Mouse (Mus musculus) intestine, embryonic 14.5 days (tissue): ENCODE data around the gene Hist1h4n. TPM values are rescaled to one million over a fixed set of nuclear protein-coding genes. Genes with fewer than 3 reads are reported as not detected.
A peak's percentile ranks its signal among the peaks of the same experiment; 100 is the strongest.
"Not testable (repeated sequence)": the region's sequence is repeated elsewhere in the genome, so short reads cannot be mapped to it uniquely, and the experiment has no call there.

ENCODE experiments used
- ATAC-seq: fragments of 200-750 bp; cut with Nextera tagmentation; replicated peaks from 2 replicates; pipeline ENCODE4 v1.8.0; 2017; ENCODE audit warnings: low read depth, moderate number of reproducible peaks, moderate TSS enrichment, moderate library complexity; ENCODE audit not compliant: low FRiP score, low TSS enrichment
- DNase-seq: peaks from one replicate; pipeline ENCODE4 v3.0.0-alpha.2; 2018; ENCODE audit warnings: low spot score
- H3K27ac ChIP-seq: fragments of 300-500 bp; sonication (generic); 2 replicates; pipeline ENCODE4 v1.5.1; 2014; ENCODE audit warnings: low read depth, mild to moderate bottlenecking, control low read depth
- H3K27me3 ChIP-seq: fragments of 300-500 bp; sonication (generic); replicated peaks from 2 replicates; pipeline ENCODE4 v1.6.1; 2014; ENCODE audit warnings: low read length, control low read depth; ENCODE audit not compliant: control insufficient read depth, insufficient read depth
- H3K36me3 ChIP-seq: fragments of 300-500 bp; sonication (generic); 2 replicates; pipeline ENCODE4 v1.6.1; 2014; ENCODE audit warnings: low read length, control low read depth; ENCODE audit not compliant: control insufficient read depth, insufficient read depth
- H3K4me1 ChIP-seq: fragments of 300-500 bp; sonication (generic); replicated peaks from 2 replicates; pipeline ENCODE4 v1.6.1; 2014; ENCODE audit warnings: low read length, control low read depth, mixed read lengths; ENCODE audit not compliant: control insufficient read depth, insufficient read depth
- H3K4me2 ChIP-seq: fragments of 300-500 bp; sonication (generic); 2 replicates; pipeline ENCODE4 v1.6.1; 2014; ENCODE audit warnings: low read length
- H3K4me3 ChIP-seq: fragments of 300-500 bp; sonication (generic); 2 replicates; pipeline ENCODE4 v1.5.1; 2014; ENCODE audit warnings: low read depth, low read length, control low read depth, mixed read lengths
- H3K9ac ChIP-seq: fragments of 300-500 bp; sonication (generic); 2 replicates; pipeline ENCODE4 v1.6.1; 2014; ENCODE audit warnings: mild to moderate bottlenecking, low read length
- H3K9me3 ChIP-seq: fragments of 300-500 bp; sonication (generic); 2 replicates; pipeline ENCODE4 v1.6.1; 2016; ENCODE audit warnings: low read length, control low read depth; ENCODE audit not compliant: control insufficient read depth
- WGBS: fragments of 180-500 bp; shearing (Covaris S2); extraction: QIAGEN DNeasy Blood & Tissue Kit; methylation state at CpG from one replicate; pipeline ENCODE4 v1.1.7; 2014; 5-methylcytosine and 5-hydroxymethylcytosine counted together
- microRNA-seq: library from miRNA; unstranded; fragments of <30 nt; microRNA quantifications from one replicate; pipeline ENCODE4, GENCODE M21; 2016
- polyA plus RNA-seq: library from polyadenylated mRNA; unstranded; fragments of >200 nt; fragmentation: Nextera tagmentation; extraction: Ambion mirVana; gene quantifications from 2 replicates; pipeline ENCODE4 v1.2.1, GENCODE M21; 2014

Gene Hist1h4n
- polyA plus RNA-seq, 1 experiment from 2014 or later = 22.9 TPM

DNA sequence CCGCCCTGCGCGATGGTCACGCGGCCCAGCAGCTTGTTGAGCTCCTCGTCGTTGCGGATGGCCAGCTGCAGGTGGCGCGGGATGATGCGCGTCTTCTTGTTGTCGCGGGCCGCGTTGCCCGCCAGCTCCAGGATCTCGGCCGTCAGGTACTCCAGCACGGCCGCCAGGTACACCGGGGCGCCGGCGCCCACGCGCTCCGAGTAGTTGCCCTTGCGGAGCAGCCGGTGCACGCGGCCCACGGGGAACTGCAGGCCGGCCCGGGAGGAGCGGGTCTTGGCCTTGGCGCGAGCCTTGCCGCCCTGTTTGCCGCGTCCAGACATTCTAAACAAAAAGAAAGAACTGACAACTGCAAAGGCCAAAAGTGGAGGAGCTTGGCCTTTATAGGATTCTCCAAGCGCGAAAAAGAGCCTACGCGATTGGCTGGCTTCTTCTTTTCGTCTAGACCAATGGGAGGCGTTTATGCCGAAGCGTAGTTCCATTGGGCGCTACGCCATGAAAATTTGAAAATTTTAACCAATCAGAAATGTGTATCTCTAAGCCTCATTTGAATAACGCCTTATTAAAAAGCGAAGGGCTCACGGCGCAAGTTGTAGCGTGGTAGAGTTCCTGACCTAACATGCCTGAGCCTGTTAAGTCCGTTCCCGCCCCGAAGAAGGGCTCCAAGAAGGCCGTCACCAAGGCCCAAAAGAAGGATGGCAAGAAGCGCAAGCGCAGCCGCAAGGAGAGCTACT lies 44.9 kb downstream of the Hist1h4n start, which contains the start of the genes Hist1h2an and Hist1h2bp:
Gene Hist1h2an (minus strand): TSS at position 320 of the 731 bp plus-strand sequence.
Gene Hist1h2bp (plus strand): TSS at position 563 of the 731 bp plus-strand sequence.
- H3K4me1 ChIP-seq = peaks cover 31% of the 10 kb centered on the region
- H3K27ac ChIP-seq = peak within 1 kb of the TSS; percentile 88
- peak within 1 kb of the TSS; percentile 55 for H3K4me2 ChIP-seq
- not testable (repeated sequence) for H3K9me3 ChIP-seq, H3K36me3 ChIP-seq, H3K27me3 ChIP-seq
- ATAC-seq = peak; percentile 94
- H3K9ac ChIP-seq = peak within 1 kb of the TSS; percentile 63
- peak; percentile 93 for DNase-seq
- WGBS = 0% methylated on average over 35 of the region's 63 CpGs
- peak within 1 kb of the TSS; percentile 36 for H3K4me3 ChIP-seq

DNA sequence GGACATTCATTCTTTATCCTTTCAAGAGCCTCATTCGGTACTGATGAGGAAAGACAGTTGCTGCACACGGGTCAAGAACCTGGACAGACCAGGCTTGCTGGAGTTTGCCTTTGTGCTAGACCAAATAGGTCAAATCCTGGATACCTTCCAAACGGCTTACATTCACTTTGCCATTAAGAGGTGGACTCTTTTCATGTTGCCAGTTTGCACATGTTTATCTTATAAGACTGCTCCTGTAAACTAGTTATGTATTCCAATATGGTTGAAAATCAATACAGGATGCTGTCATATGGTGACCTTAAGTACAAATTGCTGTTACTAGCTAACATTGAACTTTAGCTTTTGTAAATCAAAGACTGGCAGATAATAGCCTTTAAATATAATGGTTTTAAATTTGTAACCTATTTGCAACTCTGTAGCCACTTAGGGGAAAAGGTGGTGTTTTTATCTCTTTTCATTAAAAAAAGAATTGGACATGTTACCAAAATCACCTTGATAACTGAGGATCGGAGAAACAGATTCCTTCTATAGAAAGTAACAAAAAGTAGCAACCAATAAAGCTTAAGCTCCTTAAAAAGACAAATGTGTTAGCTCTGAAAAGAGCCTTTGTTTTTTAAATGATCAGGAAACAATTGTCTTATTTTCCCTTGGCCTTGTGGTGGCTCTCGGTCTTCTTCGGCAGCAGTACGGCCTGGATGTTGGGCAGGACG lies 45.7 kb downstream of the Hist1h4n start:
- H3K4me1 ChIP-seq = peaks cover 31% of the 10 kb centered on the region
- no peaks in the 10 kb centered on the region for H3K36me3 ChIP-seq
- WGBS = 4% methylated on average over 8 of the region's 8 CpGs
- H3K27ac ChIP-seq = peak overlapping the region; percentile 88
- peak overlapping the region; percentile 55 for H3K4me2 ChIP-seq
- ATAC-seq (no peak), DNase-seq (peak; percentile 65)
- H3K27me3 ChIP-seq = no peaks in the 10 kb centered on the region
- peak overlapping the region; percentile 63 for H3K9ac ChIP-seq
- H3K4me3 ChIP-seq = peak overlapping the region; percentile 36
- H3K9me3 ChIP-seq = no peaks in the 10 kb centered on the region

DNA sequence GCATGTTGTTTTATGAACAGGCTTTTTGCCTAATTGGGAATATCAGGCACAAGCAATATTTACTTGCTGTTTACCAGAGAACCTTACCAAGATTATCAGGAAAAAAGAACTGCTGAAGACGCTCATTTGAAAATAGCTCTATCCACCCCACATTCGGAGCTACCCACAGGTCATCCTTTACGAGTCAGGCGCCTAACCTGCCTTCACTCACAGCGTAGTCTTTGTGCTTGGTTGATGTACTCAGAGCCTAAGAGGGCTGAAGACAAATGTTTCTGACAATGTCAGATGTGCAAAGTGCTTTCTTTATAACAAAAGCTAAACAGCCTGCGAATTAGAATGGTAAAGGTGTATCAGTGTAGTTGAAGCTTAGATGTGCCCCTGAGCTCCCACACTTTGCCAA lies 47.7 kb downstream of the Hist1h4n start:
- Histone ChIP-seq H3K4me3 (no peak overlapping the region), H3K9me3 (no peaks in the 10 kb centered on the region), H3K4me2 (peak overlapping the region; percentile 61), H3K27me3 (no peaks in the 10 kb centered on the region), H3K4me1 (peaks cover 25% of the 10 kb centered on the region), H3K9ac (peak overlapping the region; percentile 54), H3K27ac (peak overlapping the region; percentile 92), H3K36me3 (no peaks in the 10 kb centered on the region)
- 26% methylated on average over 6 of the region's 6 CpGs for WGBS
- ATAC-seq = no peak
- no peak for DNase-seq

DNA sequence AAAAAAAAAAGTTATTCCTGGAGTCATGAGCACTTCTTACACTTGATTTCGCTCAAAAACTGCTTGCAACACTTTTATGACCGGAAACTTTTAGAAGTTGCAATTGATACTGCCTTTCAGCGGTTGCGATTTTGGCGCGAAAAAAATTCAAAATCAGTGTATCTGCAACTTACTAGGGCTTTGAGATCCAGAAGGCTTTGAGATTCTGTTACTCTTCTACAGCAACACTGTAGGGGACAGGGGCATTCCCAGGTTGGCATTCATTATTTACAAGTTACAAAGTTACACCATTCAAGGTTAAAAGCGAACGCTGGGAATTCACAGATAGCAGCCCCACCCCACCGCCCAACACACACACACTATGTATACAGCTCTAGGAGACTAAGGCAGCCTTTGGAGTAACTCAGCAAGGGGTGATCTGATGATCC lies 48.2 kb downstream of the Hist1h4n start:
- Histone ChIP-seq H3K4me3 (peak overlapping the region; percentile 39), H3K36me3 (no peaks in the 10 kb centered on the region), H3K9me3 (no peaks in the 10 kb centered on the region), H3K4me1 (peaks cover 25% of the 10 kb centered on the region), H3K9ac (peak overlapping the region; percentile 54), H3K27ac (peak overlapping the region; percentile 92), H3K27me3 (no peaks in the 10 kb centered on the region), H3K4me2 (peak overlapping the region; percentile 61)
- 2% methylated on average over 9 of the region's 9 CpGs for WGBS
- ATAC-seq (no peak), DNase-seq (peak; percentile 79)

DNA sequence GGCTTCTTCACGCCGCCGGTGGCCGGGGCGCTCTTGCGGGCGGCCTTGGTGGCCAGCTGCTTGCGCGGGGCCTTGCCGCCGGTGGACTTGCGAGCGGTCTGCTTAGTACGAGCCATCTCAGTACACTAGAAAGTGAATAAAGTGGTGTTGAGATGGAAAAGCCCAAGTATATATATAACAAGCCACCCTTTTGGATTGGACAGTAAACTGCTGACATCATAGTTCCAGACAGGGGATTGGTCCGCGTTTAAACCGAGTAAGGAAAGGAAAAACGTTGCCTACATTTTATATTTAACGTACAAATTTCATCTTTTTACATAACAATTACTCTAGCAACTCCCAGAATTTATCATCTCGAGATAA lies 48.8 kb downstream of the Hist1h4n start, which contains the start of gene Hist1h3i:
Gene Hist1h3i (minus strand): TSS at position 116 of the 363 bp plus-strand sequence.
- H3K9me3 ChIP-seq = no peaks in the 10 kb centered on the region
- peak; percentile 58 for DNase-seq
- peak; percentile 69 for ATAC-seq
- peak within 1 kb of the TSS; percentile 92 for H3K27ac ChIP-seq
- H3K27me3 ChIP-seq = no peaks in the 10 kb centered on the region
- H3K4me1 ChIP-seq = peaks cover 25% of the 10 kb centered on the region
- peak within 1 kb of the TSS; percentile 44 for H3K4me3 ChIP-seq
- no peaks in the 10 kb centered on the region for H3K36me3 ChIP-seq
- H3K9ac ChIP-seq = peak within 1 kb of the TSS; percentile 71
- WGBS = under 1% methylated on average over 12 of the region's 20 CpGs
- H3K4me2 ChIP-seq = peak within 1 kb of the TSS; percentile 75

DNA sequence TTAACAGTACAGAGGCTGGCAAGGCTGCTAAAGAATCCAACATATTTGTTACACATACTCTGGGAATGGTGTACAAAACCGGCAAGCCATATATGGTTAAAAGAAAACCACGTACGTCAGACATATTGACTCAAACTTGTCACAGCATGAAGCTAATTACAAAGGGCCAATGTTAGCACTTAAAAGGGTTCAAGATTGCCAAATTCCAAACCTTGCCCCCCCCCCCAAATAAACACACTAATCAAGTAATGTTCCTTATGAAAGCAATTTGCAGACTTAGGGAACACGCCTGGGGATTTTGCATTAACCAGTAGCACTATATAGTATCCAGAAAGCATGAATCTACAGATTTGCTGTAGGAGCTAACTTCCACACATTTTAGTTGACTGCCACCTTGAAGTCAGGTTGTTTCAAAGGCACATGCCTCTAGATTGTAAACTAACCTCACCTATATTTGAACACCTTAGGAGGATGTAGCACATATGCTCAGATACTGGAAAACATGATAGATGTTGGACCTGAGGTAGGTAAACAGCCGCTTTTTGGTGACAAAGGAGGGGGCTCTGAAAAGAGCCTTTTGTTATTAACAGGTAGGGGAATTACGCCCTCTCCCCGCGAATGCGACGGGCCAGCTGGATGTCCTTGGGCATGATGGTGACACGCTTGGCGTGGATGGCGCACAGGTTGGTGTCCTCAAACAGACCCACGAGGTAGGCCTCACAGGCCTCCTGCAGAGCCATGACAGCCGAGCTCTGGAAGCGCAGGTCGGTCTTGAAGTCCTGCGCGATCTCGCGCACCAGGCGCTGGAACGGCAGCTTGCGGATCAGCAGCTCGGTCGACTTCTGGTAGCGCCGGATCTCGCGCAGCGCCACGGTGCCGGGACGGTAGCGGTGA lies 49.4 kb downstream of the Hist1h4n start:
- 2% methylated on average over 17 of the region's 35 CpGs for WGBS
- H3K36me3 ChIP-seq, ATAC-seq, H3K27me3 ChIP-seq, H3K9me3 ChIP-seq: not testable (repeated sequence)
- DNase-seq = peak; percentile 74
- H3K9ac ChIP-seq = peak overlapping the region; percentile 71
- H3K27ac ChIP-seq = peak overlapping the region; percentile 92
- peak overlapping the region; percentile 44 for H3K4me3 ChIP-seq
- peaks cover 22% of the 10 kb centered on the region for H3K4me1 ChIP-seq
- H3K4me2 ChIP-seq = peak overlapping the region; percentile 75

Small RNA genes lying within 50 kb of the gene (microRNA-seq; reads per million reads assigned to microRNA genes)
- gene Gm19658 (not detected), gene Gm44346 (not detected), gene Gm44466 (not detected)

Other genes starting within 250 kb of the Hist1h4n start
- gene Olfr1362, start 218.2 kb downstream of the Hist1h4n start, polyA plus RNA-seq = not detected in 2 replicates
- gene Olfr11, start 189.7 kb downstream of the Hist1h4n start, polyA plus RNA-seq = not detected in 2 replicates
- gene Olfr1361, start 168.8 kb downstream of the Hist1h4n start, polyA plus RNA-seq = not detected in 2 replicates
- not detected in 2 replicates for gene Olfr1360, start 154.8 kb downstream of the Hist1h4n start, polyA plus RNA-seq
- not detected in 2 replicates for gene Olfr1359, start 134.1 kb downstream of the Hist1h4n start, polyA plus RNA-seq
- 3.5 and 4.9 TPM in 2 replicates for gene Hist1h2bl, start 116.1 kb downstream of the Hist1h4n start, polyA plus RNA-seq
- 26.2 and 47.7 TPM in 2 replicates for gene Hist1h2ai, start 115.8 kb downstream of the Hist1h4n start, polyA plus RNA-seq
- gene Hist1h3h, start 114.5 kb downstream of the Hist1h4n start, polyA plus RNA-seq = 7.7 and 18.4 TPM in 2 replicates
- gene Hist1h2bm, start 110.2 kb downstream of the Hist1h4n start, polyA plus RNA-seq = 4.0 and 5.3 TPM in 2 replicates
- 2.2 and 2.3 TPM in 2 replicates for gene Hist1h4j, start 97.1 kb downstream of the Hist1h4n start, polyA plus RNA-seq
- 7.2 and 10.8 TPM in 2 replicates for gene Hist1h4k, start 81.7 kb downstream of the Hist1h4n start, polyA plus RNA-seq
- 18.2 and 18.4 TPM in 2 replicates for gene Hist1h2ak, start 78.4 kb downstream of the Hist1h4n start, polyA plus RNA-seq
- 3.2 and 3.7 TPM in 2 replicates for gene Hist1h2bn, start 78.1 kb downstream of the Hist1h4n start, polyA plus RNA-seq
- 16.0 and 16.8 TPM in 2 replicates for gene Hist1h1b, start 51.6 kb downstream of the Hist1h4n start, polyA plus RNA-seq
- gene Hist1h3i, start 48.8 kb downstream of the Hist1h4n start, polyA plus RNA-seq = 188 and 230 TPM in 2 replicates
- gene Hist1h2an, start 45.0 kb downstream of the Hist1h4n start, polyA plus RNA-seq = 10.1 TPM in 1 of 2 replicates, not detected in the other
- 0.74 and 1.8 TPM in 2 replicates for gene Hist1h2bp, start 44.7 kb downstream of the Hist1h4n start, polyA plus RNA-seq
- gene Hist1h2bq, start 22.0 kb downstream of the Hist1h4n start, polyA plus RNA-seq = 19.9 and 23.4 TPM in 2 replicates
- gene Hist1h2ao, start 21.7 kb downstream of the Hist1h4n start, polyA plus RNA-seq = 4.0 TPM in 1 of 2 replicates, not detected in the other
- not detected in 2 replicates for gene Hist1h4m, start 20.4 kb downstream of the Hist1h4n start, polyA plus RNA-seq
- gene Hist1h2ap, start 1.3 kb upstream of the Hist1h4n start, polyA plus RNA-seq = 4,338 and 4,830 TPM in 2 replicates
- gene Hist1h2br, start 1.5 kb upstream of the Hist1h4n start, polyA plus RNA-seq = 22.1 and 24.2 TPM in 2 replicates
- 9.8 and 13.8 TPM in 2 replicates for gene Zfp184, start 112.9 kb upstream of the Hist1h4n start, polyA plus RNA-seq
- not detected in 2 replicates for gene Pom121l2, start 149.0 kb upstream of the Hist1h4n start, polyA plus RNA-seq
- gene Prss16, start 177.5 kb upstream of the Hist1h4n start, polyA plus RNA-seq = 0.46 and 1.1 TPM in 2 replicates
- 11.8 and 19.7 TPM in 2 replicates for gene Hist1h2ah, start 203.4 kb upstream of the Hist1h4n start, polyA plus RNA-seq
- 5.2 and 7.5 TPM in 2 replicates for gene Hist1h2bk, start 203.7 kb upstream of the Hist1h4n start, polyA plus RNA-seq
- 18.9 and 19.6 TPM in 2 replicates for gene Hist1h4i, start 209.2 kb upstream of the Hist1h4n start, polyA plus RNA-seq
- gene Hist1h2ag, start 210.7 kb upstream of the Hist1h4n start, polyA plus RNA-seq = 47.9 and 67.6 TPM in 2 replicates
- 10.2 and 14.0 TPM in 2 replicates for gene Hist1h2bj, start 211.0 kb upstream of the Hist1h4n start, polyA plus RNA-seq